Mouse (Mus musculus) intestine, embryonic 14.5 days (tissue): Measurements from ENCODE around the gene Prpf31. TPM values are rescaled to one million over a fixed set of nuclear protein-coding genes. Genes with fewer than 3 reads are reported as not detected.
A peak's percentile ranks its signal among the peaks of the same experiment; 100 is the strongest.

ENCODE experiments used
- ATAC-seq: fragments of 200-750 bp; cut with Nextera tagmentation; replicated peaks from 2 replicates; pipeline ENCODE4 v1.8.0; 2017; ENCODE audit warnings: low read depth, moderate number of reproducible peaks, moderate TSS enrichment, moderate library complexity; ENCODE audit not compliant: low FRiP score, low TSS enrichment
- DNase-seq: peaks from one replicate; pipeline ENCODE4 v3.0.0-alpha.2; 2018; ENCODE audit warnings: low spot score
- H3K27ac ChIP-seq: fragments of 300-500 bp; sonication (generic); 2 replicates; pipeline ENCODE4 v1.5.1; 2014; ENCODE audit warnings: low read depth, mild to moderate bottlenecking, control low read depth
- H3K27me3 ChIP-seq: fragments of 300-500 bp; sonication (generic); replicated peaks from 2 replicates; pipeline ENCODE4 v1.6.1; 2014; ENCODE audit warnings: low read length, control low read depth; ENCODE audit not compliant: control insufficient read depth, insufficient read depth
- H3K36me3 ChIP-seq: fragments of 300-500 bp; sonication (generic); 2 replicates; pipeline ENCODE4 v1.6.1; 2014; ENCODE audit warnings: low read length, control low read depth; ENCODE audit not compliant: control insufficient read depth, insufficient read depth
- H3K4me1 ChIP-seq: fragments of 300-500 bp; sonication (generic); replicated peaks from 2 replicates; pipeline ENCODE4 v1.6.1; 2014; ENCODE audit warnings: low read length, control low read depth, mixed read lengths; ENCODE audit not compliant: control insufficient read depth, insufficient read depth
- H3K4me2 ChIP-seq: fragments of 300-500 bp; sonication (generic); 2 replicates; pipeline ENCODE4 v1.6.1; 2014; ENCODE audit warnings: low read length
- H3K4me3 ChIP-seq: fragments of 300-500 bp; sonication (generic); 2 replicates; pipeline ENCODE4 v1.5.1; 2014; ENCODE audit warnings: low read depth, low read length, control low read depth, mixed read lengths
- H3K9ac ChIP-seq: fragments of 300-500 bp; sonication (generic); 2 replicates; pipeline ENCODE4 v1.6.1; 2014; ENCODE audit warnings: mild to moderate bottlenecking, low read length
- H3K9me3 ChIP-seq: fragments of 300-500 bp; sonication (generic); 2 replicates; pipeline ENCODE4 v1.6.1; 2016; ENCODE audit warnings: low read length, control low read depth; ENCODE audit not compliant: control insufficient read depth
- WGBS: fragments of 180-500 bp; shearing (Covaris S2); extraction: QIAGEN DNeasy Blood & Tissue Kit; methylation state at CpG from one replicate; pipeline ENCODE4 v1.1.7; 2014; 5-methylcytosine and 5-hydroxymethylcytosine counted together
- polyA plus RNA-seq: library from polyadenylated mRNA; unstranded; fragments of >200 nt; fragmentation: Nextera tagmentation; extraction: Ambion mirVana; gene quantifications from 2 replicates; pipeline ENCODE4 v1.2.1, GENCODE M21; 2014

Gene Prpf31
- polyA plus RNA-seq, 1 experiment from 2014 or later = 94.8 TPM

DNA sequence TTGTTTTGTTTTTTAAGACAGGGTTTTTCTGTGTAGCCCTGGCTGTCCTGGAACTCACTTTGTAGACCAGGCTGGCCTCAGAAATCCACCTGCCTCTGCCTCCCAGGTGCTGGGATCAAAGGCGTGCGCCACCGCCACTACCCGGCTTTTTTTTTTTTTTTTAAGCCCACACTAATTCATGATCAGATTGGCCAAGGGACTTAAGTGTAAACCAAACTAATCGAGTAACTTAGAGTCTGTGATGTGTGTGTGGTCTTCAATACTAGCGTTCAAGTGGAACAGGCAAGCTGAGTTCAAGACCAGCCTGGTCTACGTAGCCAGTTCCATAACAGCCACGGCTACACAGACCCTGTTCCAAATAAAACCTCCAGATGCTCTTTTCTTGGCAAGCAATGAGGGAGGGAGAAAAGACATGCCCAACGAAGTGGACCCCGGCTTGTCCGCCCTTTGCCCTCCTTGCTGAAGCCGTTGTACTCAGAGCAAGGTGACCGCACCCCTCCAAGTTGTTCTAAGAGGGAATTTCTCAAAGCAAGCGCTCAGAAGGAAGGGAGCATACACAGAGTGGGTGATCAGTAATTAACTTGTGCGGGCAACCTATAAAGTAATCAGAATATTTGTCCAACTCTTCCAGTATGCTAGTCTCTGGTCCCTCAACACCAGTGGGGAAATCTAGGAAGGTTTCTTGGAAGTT is 34.9 kb downstream of the Prpf31 start:
- no peak for DNase-seq
- Histone ChIP-seq H3K27ac (peak overlapping the region; percentile 85), H3K9ac (peak overlapping the region; percentile 79), H3K27me3 (no peaks in the 10 kb centered on the region), H3K4me2 (peak overlapping the region; percentile 57), H3K4me3 (peak overlapping the region; percentile 76), H3K9me3 (no peaks in the 10 kb centered on the region), H3K36me3 (peaks cover 37% of the 10 kb centered on the region), H3K4me1 (peaks cover 12% of the 10 kb centered on the region)
- 28% methylated on average over 15 of the region's 15 CpGs for WGBS
- ATAC-seq = peak; percentile 41; the same call in 1 of the 2 replicates

DNA sequence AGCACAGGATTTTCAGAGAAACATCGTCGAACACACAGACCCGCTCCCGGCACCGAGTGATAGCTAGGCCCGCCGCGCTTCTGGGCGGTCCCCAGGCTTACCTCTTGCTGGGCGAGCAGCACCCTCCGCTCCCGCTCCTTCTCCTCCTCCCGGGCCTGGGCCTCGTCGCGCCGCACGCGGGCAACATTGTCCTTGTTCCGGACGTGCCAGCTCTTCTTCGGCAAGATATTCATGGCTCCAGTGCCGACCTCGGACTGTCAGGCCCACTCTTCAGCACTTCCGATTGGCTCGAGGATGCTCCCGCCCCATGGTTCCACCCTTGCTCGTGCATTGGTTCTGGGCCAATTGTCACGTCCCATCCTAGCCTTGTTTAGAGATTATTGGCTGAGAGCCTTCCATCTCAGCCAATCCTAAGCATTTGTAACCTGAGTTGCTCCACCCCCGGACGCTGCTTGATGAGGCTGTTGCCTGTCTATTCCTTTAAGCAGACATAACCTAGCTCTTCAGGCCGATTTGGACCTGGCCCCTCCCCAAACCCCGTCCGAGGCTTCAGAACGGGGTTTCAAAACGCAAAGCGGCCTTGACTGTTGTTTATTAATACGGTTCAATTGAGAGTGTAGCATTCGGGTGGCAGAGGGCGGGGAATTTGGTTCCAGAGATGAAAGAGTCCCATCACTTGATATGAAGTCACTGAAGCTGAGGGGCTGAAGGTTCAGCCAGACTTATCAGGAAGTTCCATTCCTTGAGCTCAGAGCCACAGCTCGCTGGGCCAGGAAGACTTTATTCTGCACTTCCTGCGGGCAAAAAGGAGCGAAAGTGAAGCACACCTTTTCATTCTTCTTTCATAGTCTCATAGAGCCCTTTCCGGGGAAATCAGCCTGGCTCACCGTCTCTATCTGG is 35.7 kb downstream of the Prpf31 start, which contains the start of gene Leng1:
Gene Leng1 (minus strand): TSS at position 626 of the 900 bp plus-strand sequence.
- peaks cover 12% of the 10 kb centered on the region for H3K4me1 ChIP-seq
- no peaks in the 10 kb centered on the region for H3K27me3 ChIP-seq
- H3K9me3 ChIP-seq = no peaks in the 10 kb centered on the region
- DNase-seq (peak; percentile 95), ATAC-seq (peak; percentile 96)
- H3K4me2 ChIP-seq = peak within 1 kb of the TSS; percentile 57
- H3K9ac ChIP-seq = peak within 1 kb of the TSS; percentile 79
- H3K4me3 ChIP-seq = peak within 1 kb of the TSS; percentile 76
- peak within 1 kb of the TSS; percentile 85 for H3K27ac ChIP-seq
- WGBS = 3% methylated on average over 45 of the region's 45 CpGs
- peaks cover 29% of the 10 kb centered on the region for H3K36me3 ChIP-seq

DNA sequence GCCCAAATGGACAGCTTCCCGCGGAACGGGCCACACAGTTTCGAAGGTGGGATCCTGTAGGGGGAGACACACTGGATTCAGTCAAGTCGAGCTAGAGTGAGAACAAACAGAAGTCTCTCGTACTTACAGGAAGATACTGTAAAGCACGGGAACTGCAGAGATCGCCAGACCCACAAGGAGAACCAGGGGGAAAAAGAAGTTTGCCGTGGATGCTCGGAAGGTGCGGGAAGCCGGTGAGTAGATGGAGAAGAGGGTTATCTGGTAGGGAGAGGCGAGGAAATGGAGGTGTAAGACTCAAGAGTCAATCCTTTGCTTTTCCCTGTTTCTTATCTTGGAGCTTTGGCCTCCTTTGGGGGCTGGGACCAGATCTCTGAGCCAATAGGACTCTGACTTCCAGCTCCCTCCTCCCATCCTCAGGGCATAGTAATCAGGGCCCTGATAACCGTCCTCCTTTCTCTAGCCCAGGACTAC is 37.2 kb downstream of the Prpf31 start:
- peak; percentile 58 for DNase-seq

DNA sequence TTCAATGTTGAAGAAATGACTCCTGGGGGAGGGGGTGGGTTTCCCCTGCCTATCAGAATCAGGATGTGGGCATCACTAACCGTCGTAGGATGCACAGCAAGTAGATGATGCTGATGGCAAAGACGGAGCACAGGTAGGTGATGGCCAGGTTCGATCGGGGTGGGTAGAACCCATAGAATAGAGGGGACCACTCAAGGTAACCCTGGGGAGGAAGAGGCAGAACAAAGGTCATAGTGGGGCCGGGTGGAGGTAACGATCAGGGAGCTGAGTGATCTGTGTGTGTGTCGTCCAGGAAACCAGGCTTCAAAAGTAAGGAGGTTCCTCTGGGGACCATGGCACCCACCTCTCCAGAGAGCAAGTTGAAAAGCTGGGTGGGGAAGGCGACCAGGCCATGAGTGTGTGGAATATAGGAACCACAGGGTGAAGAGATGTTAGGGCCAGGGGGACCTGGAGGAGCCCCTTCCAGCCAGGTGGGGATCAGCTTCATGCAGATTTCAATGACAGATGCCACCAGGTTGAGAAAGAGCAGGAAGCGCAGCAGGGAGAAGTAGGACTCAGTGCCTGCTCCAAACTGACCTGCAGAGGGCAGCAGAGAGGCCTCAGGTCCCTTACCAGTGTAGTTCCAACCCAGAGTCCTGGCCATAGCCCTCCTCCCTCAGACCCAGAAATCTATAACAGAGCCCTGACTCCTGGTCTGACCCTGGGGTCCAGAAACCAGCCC is 44.9 kb downstream of the Prpf31 start:
- peak; percentile 83 for DNase-seq
- Histone ChIP-seq H3K4me3 (no peak overlapping the region), H3K9ac (no peak overlapping the region), H3K4me2 (no peak overlapping the region), H3K27ac (no peak overlapping the region), H3K36me3 (peaks cover 16% of the 10 kb centered on the region), H3K9me3 (no peaks in the 10 kb centered on the region), H3K27me3 (no peaks in the 10 kb centered on the region), H3K4me1 (no peaks in the 10 kb centered on the region)
- peak; percentile 68 for ATAC-seq
- 71% methylated on average over 10 of the region's 10 CpGs for WGBS

More for the DNA sequence above, 37.2 kb downstream of the Prpf31 start:
- H3K9me3 ChIP-seq = no peaks in the 10 kb centered on the region
- ATAC-seq = 0 out of 2 replicates have a peak, but pooled peaks have one; percentile 17
- peak overlapping the region; percentile 33 for H3K4me2 ChIP-seq
- peak overlapping the region; percentile 14; the same call in 1 of the 2 replicates for H3K27ac ChIP-seq
- peak overlapping the region; percentile 16; the same call in 1 of the 2 replicates for H3K4me3 ChIP-seq
- H3K4me1 ChIP-seq = peaks cover 12% of the 10 kb centered on the region
- peak overlapping the region; percentile 12; the same call in 1 of the 2 replicates for H3K9ac ChIP-seq
- H3K36me3 ChIP-seq = peaks cover 14% of the 10 kb centered on the region
- H3K27me3 ChIP-seq = no peaks in the 10 kb centered on the region
- 13% methylated on average over 14 of the region's 14 CpGs for WGBS

DNA sequence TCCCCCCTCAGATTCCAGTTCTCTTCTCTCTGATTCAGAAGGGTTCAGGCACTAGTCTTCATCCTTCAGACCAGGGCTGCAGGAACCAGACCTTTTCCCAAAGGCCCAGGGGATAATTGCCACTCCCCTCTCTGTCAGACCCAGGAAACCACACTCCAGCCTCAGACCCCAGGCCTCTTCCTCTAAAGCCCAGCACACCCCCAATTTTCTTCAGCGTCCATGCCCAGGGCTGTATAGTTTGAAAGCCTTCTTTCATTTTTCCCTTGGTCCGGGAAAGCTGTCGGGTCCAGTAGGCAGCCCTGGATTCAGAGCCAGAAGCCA is 45.4 kb downstream of the Prpf31 start:
- H3K4me1 ChIP-seq = no peaks in the 10 kb centered on the region
- H3K4me3 ChIP-seq = no peak overlapping the region
- no peak for DNase-seq
- WGBS = 82% methylated on average over 3 of the region's 3 CpGs
- no peak overlapping the region for H3K9ac ChIP-seq
- H3K4me2 ChIP-seq = no peak overlapping the region
- H3K9me3 ChIP-seq = no peaks in the 10 kb centered on the region
- no peaks in the 10 kb centered on the region for H3K27me3 ChIP-seq
- H3K27ac ChIP-seq = no peak overlapping the region
- no peak for ATAC-seq
- peaks cover 16% of the 10 kb centered on the region for H3K36me3 ChIP-seq

DNA sequence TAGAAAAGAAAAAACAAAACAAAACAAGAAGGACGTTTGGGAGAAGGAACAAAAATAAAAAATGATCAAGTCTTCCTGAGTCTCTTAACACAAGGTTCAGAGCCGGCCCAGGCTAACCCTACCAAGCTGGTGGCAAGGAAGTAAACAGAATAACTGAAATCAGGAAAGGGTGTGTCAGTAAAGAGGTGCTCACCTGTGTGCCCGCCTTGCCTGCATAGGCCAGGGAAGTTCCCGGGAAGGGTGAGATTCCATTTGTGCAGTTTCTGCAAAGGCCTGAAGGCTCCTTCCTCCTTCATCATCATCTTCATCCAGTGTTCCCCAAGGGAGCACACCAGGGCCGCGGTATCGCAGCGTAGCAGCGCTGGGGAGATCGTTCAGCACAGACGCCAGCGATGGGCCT is 46.6 kb downstream of the Prpf31 start:
- no peak overlapping the region for H3K27ac ChIP-seq
- DNase-seq (no peak), ATAC-seq (no peak)
- H3K9me3 ChIP-seq = no peaks in the 10 kb centered on the region
- peak overlapping the region; percentile 31 for H3K4me3 ChIP-seq
- H3K9ac ChIP-seq = peak overlapping the region; percentile 44
- peak overlapping the region; percentile 31 for H3K4me2 ChIP-seq
- no peaks in the 10 kb centered on the region for H3K27me3 ChIP-seq
- H3K4me1 ChIP-seq = no peaks in the 10 kb centered on the region
- 82% methylated on average over 12 of the region's 12 CpGs for WGBS
- peaks cover 20% of the 10 kb centered on the region for H3K36me3 ChIP-seq

DNA sequence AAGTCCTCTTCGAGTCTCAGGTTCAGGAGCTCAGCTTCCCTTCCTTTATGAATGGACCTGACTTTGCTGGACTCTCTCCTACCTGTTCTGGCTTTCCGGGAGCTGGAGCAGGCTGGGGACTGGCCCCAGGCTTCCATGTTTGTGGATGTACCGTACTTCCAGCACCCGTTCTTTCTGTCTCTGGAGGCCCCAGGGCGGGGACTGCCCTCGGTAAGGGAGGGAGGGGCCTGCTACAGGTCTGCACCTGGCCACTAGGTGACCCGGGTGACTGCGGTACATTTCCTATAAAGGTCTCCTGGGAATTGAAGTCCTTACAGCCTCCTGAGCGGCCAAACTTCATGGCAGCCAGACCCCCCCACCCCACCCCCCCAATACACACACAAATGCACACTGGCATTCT is 47.6 kb downstream of the Prpf31 start, which contains the start of gene Tmc4:
Gene Tmc4 (minus strand): TSS at position 212 of the 400 bp plus-strand sequence.
- peak within 1 kb of the TSS; percentile 31 for H3K4me2 ChIP-seq
- DNase-seq = peak; percentile 63
- peak within 1 kb of the TSS; percentile 44 for H3K9ac ChIP-seq
- H3K36me3 ChIP-seq = peaks cover 23% of the 10 kb centered on the region
- H3K4me1 ChIP-seq = no peaks in the 10 kb centered on the region
- H3K27ac ChIP-seq = no peak within 1 kb of the TSS
- peak within 1 kb of the TSS; percentile 31 for H3K4me3 ChIP-seq
- peak; percentile 77 for ATAC-seq
- no peaks in the 10 kb centered on the region for H3K9me3 ChIP-seq
- 37% methylated on average over 9 of the region's 9 CpGs for WGBS
- H3K27me3 ChIP-seq = no peaks in the 10 kb centered on the region

DNA sequence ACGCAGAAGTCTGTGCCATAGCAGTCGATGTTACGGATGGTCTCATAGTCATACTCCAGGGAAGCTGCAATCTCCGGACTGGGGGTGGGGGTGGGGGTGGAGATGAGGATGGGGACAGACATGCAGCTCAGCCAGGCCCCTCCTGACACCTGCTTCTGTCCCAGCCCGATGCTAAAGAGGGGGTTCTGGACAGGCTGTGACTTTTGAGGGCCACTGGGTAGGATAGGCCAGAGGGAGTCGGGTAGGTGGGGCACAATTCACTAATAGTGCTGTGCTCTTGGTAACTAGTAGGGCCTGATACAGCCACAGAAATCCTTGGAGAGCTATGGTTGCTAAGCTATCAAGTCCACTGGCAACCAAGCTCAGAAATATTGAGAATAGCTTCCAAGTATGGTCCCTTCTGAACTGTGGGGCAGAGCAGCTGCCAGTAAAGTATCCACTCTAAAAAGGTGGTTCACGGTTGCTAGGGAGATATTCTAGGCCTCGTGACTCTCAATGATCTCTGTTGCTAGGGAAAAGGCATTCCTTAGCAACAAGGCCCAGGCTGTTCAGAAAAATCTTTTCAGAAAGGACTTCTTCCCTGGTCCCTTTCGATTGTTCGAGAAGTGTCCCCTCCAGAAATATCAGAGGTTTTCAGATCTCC is 54.2 kb downstream of the Prpf31 start:
- WGBS = 84% methylated on average over 10 of the region's 10 CpGs
- no peak overlapping the region for H3K4me3 ChIP-seq
- H3K4me2 ChIP-seq = no peak overlapping the region
- no peak overlapping the region for H3K9ac ChIP-seq
- H3K4me1 ChIP-seq = no peaks in the 10 kb centered on the region
- H3K27ac ChIP-seq = no peak overlapping the region
- no peak for ATAC-seq
- H3K36me3 ChIP-seq = peaks cover 52% of the 10 kb centered on the region
- DNase-seq = no peak
- H3K27me3 ChIP-seq = no peaks in the 10 kb centered on the region
- H3K9me3 ChIP-seq = no peaks in the 10 kb centered on the region
